Mouse (Mus musculus) brain, adult 2 months (tissue): Measurements from ENCODE around the gene Rpl3.

ENCODE experiments used
- DNase-seq: peaks from one replicate; pipeline ENCODE4 v3.0.0; 2011; ENCODE audit warnings: low read depth, low spot score

Gene Rpl3

GRCm38 (mm10) chr15:80066538-80066937 lies 25.1 kb downstream of the Rpl3 start:
- DNase-seq, result no peak

- DNase-seq, result no peak
Measured at GRCm38 (mm10) chr15:80065414-80065813, 26.3 kb downstream of the Rpl3 start.

- DNase-seq, result no peak
Measured at GRCm38 (mm10) chr15:80064965-80065364, 26.7 kb downstream of the Rpl3 start.

GRCm38 (mm10) chr15:80062821-80063220 lies 28.8 kb downstream of the Rpl3 start:
- peak; percentile 60 for DNase-seq

- no peak for DNase-seq
Measured at GRCm38 (mm10) chr15:80062339-80062738, 29.3 kb downstream of the Rpl3 start.

- no peak for DNase-seq
Measured at GRCm38 (mm10) chr15:80061071-80061550, 30.6 kb downstream of the Rpl3 start.

GRCm38 (mm10) chr15:80060356-80061070 lies 31.2 kb downstream of the Rpl3 start:
- DNase-seq, result no peak

GRCm38 (mm10) chr15:80059606-80060005 lies 32.1 kb downstream of the Rpl3 start:
- no peak for DNase-seq

- DNase-seq, result no peak
Measured at GRCm38 (mm10) chr15:80058151-80058550, 33.5 kb downstream of the Rpl3 start.

GRCm38 (mm10) chr15:80054034-80054710 lies 37.5 kb downstream of the Rpl3 start:
- no peak for DNase-seq

- no peak for DNase-seq
Measured at GRCm38 (mm10) chr15:80053381-80054033, 38.2 kb downstream of the Rpl3 start.

GRCm38 (mm10) chr15:80051782-80052181 lies 39.9 kb downstream of the Rpl3 start:
- no peak for DNase-seq

- no peak for DNase-seq
Measured at GRCm38 (mm10) chr15:80051092-80051761, 40.4 kb downstream of the Rpl3 start.

GRCm38 (mm10) chr15:80050093-80050492 lies 41.6 kb downstream of the Rpl3 start:
- no peak for DNase-seq

- DNase-seq, result no peak
Measured at GRCm38 (mm10) chr15:80047973-80048372, 43.7 kb downstream of the Rpl3 start.

GRCm38 (mm10) chr15:80047242-80047641 lies 44.4 kb downstream of the Rpl3 start:
- no peak for DNase-seq

GRCm38 (mm10) chr15:80045749-80046148 lies 45.9 kb downstream of the Rpl3 start:
- DNase-seq, result no peak

GRCm38 (mm10) chr15:80044249-80044648 lies 47.4 kb downstream of the Rpl3 start:
- DNase-seq, result no peak

GRCm38 (mm10) chr15:80042152-80042551 lies 49.5 kb downstream of the Rpl3 start:
- no peak for DNase-seq

- DNase-seq, result no peak
Measured at GRCm38 (mm10) chr15:80038110-80038391, 53.6 kb downstream of the Rpl3 start.

GRCm38 (mm10) chr15:80037255-80038109 lies 54.2 kb downstream of the Rpl3 start:
- no peak for DNase-seq
